Mouse (Mus musculus): ENCODE measurements at regions not wholly inside any gene's neighbourhood (a gene's known extent, or its start where the extent isn't known, plus 50 kb on each side); places are given as distances from the start of the nearest gene placed in this dataset.

DNA sequence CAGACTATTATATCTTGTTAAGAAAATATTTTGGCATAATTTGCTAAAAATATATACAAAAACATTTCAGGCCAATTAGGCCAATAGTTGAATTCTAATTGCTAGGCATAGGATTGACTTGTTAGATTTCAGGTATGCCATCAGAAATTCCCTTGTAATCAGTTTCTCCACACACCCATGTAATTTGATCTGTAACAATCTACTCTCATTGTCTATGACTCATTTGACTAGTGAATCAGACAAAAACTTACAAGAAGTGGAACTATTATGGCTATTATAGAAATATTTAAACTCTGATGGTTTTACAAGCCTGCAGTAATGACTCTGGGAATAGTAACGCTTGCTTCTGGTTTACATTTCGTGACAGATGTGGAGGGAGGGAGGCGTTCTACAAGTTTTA is 338.9 kb upstream of the Ptbp2 start:
- Histone ChIP-seq H3K9ac (replicated peaks; ENCODE audit: low read length) (no peak overlapping the region), H3K27me3 (ENCODE audit: insufficient read depth, low read length) (no peaks in the 10 kb centered on the region), H3K27ac (no peak overlapping the region), H3K4me3 (ENCODE audit: low read length) (no peak overlapping the region), H3K9me3 (ENCODE audit: low read length) (no peaks in the 10 kb centered on the region), H3K4me2 (ENCODE audit: low read depth, low read length) (no peak overlapping the region), H3K4me1 (ENCODE audit: insufficient read depth, low read length) (no peaks in the 10 kb centered on the region), H3K36me3 (ENCODE audit: insufficient read depth, low read length) (no peaks in the 10 kb centered on the region)
- no peak for ATAC-seq
- no peak for TF ChIP-seq CTCF (IDR thresholded peaks at IDR 0.05; ENCODE audit: low read depth)
- 91% methylated on average over 3 of the region's 3 CpGs for WGBS
- DNase-seq (ENCODE audit: low spot score): no peak

GRCm38 (mm10) chr3:120083171-120083932 is 299.1 kb upstream of the Ptbp2 start:
- Histone ChIP-seq H3K27ac (no peak overlapping the region), H3K4me1 (ENCODE audit: insufficient read depth, low read length) (no peaks in the 10 kb centered on the region), H3K4me3 (ENCODE audit: low read length) (no peak overlapping the region), H3K27me3 (ENCODE audit: insufficient read depth, low read length) (no peaks in the 10 kb centered on the region), H3K4me2 (ENCODE audit: low read depth, low read length) (no peak overlapping the region), H3K9me3 (ENCODE audit: low read length) (no peaks in the 10 kb centered on the region), H3K9ac (replicated peaks; ENCODE audit: low read length) (no peak overlapping the region), H3K36me3 (ENCODE audit: insufficient read depth, low read length) (no peaks in the 10 kb centered on the region)
- no peak for DNase-seq (ENCODE audit: low spot score)
- WGBS: 80% methylated on average over 7 of the region's 7 CpGs
- no peak for ATAC-seq
- no peak for TF ChIP-seq CTCF (IDR thresholded peaks at IDR 0.05; ENCODE audit: low read depth)

GRCm38 (mm10) chr3:120073528-120073927 is 289.3 kb upstream of the Ptbp2 start:
- Histone ChIP-seq H3K36me3 (ENCODE audit: insufficient read depth, low read length) (no peaks in the 10 kb centered on the region), H3K27me3 (ENCODE audit: insufficient read depth, low read length) (no peaks in the 10 kb centered on the region), H3K4me1 (ENCODE audit: insufficient read depth, low read length) (no peaks in the 10 kb centered on the region), H3K9ac (replicated peaks; ENCODE audit: low read length) (no peak overlapping the region), H3K4me3 (ENCODE audit: low read length) (no peak overlapping the region), H3K9me3 (ENCODE audit: low read length) (no peaks in the 10 kb centered on the region), H3K27ac (no peak overlapping the region), H3K4me2 (ENCODE audit: low read depth, low read length) (no peak overlapping the region)
- DNase-seq (ENCODE audit: low spot score) (no peak), ATAC-seq (no peak)
- WGBS: 39% methylated on average over 1 of the region's 1 CpGs
- TF ChIP-seq CTCF (IDR thresholded peaks at IDR 0.05; ENCODE audit: low read depth): no peak

GRCm38 (mm10) chr3:120065714-120066113 is 281.4 kb upstream of the Ptbp2 start:
- no peaks in the 10 kb centered on the region for H3K36me3 ChIP-seq (ENCODE audit: insufficient read depth, low read length)
- no peak overlapping the region for H3K4me3 ChIP-seq (ENCODE audit: low read length)
- H3K4me2 ChIP-seq (ENCODE audit: low read depth, low read length): no peak overlapping the region
- no peak overlapping the region for H3K9ac ChIP-seq (replicated peaks; ENCODE audit: low read length)
- DNase-seq (ENCODE audit: low spot score) (no peak), ATAC-seq (no peak)
- no peaks in the 10 kb centered on the region for H3K9me3 ChIP-seq (ENCODE audit: low read length)
- no peak overlapping the region for H3K27ac ChIP-seq
- H3K4me1 ChIP-seq (ENCODE audit: insufficient read depth, low read length): 0 out of 2 replicates have a peak, but pooled peaks cover 4% of the 10 kb centered on the region
- no peaks in the 10 kb centered on the region for H3K27me3 ChIP-seq (ENCODE audit: insufficient read depth, low read length)
- no peak for TF ChIP-seq CTCF (IDR thresholded peaks at IDR 0.05; ENCODE audit: low read depth)
- 79% methylated on average over 6 of the region's 6 CpGs for WGBS

DNA sequence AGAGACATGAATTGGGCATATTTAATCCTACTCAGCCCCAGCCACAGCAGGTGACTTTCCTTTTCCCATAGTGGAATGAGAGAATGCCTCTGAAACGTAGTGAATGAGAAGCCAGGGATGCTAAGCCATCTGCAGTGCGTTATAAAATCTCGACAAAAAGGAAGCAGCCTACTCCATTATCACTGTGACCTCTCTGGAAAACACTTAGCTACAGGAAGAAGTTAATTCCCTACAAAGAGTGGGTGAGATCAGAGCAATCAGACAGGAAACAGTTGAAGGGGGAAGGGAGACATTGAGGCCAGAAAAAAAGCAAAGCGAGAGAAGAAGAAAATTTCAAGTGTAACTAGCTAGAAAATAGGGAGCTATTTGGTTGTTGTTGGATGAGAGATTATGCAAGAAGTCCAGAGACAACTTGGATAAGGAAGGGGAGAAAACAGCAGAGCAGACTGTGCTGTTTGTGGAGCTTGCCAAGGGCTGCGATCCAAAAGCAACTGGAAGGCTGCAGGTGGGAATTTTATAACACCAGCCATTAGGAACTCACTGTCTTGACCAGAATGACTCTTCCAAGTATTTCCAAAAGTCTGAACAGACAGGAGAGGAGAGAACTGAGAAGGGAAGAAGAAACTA is 280.7 kb upstream of the Ptbp2 start:
- no peak for DNase-seq (ENCODE audit: low spot score)

DNA sequence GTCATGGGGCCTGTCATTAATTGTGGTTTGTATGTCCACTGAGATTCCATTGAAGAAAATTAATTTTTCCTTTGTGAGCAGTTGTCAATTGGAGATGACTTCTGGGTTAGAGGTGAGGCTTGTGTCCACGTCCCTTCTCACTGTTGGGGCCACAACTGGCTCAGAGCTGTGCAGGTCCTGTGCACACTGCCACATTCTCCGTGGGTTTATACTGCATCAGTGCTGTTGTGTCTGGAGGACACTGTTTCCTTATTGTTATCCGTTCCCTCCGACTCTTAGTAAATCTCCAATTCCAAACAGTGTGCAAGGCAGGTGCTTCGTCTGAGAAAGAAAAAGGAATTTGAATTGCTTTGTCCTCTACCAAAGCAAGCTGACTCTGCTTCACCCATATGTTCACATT is 278.0 kb upstream of the Ptbp2 start:
- Histone ChIP-seq H3K9ac (replicated peaks; ENCODE audit: low read length) (no peak overlapping the region), H3K27ac (no peak overlapping the region), H3K4me2 (ENCODE audit: low read depth, low read length) (no peak overlapping the region), H3K4me1 (ENCODE audit: insufficient read depth, low read length) (0 out of 2 replicates have a peak, but pooled peaks cover 4% of the 10 kb centered on the region), H3K36me3 (ENCODE audit: insufficient read depth, low read length) (no peaks in the 10 kb centered on the region), H3K9me3 (ENCODE audit: low read length) (no peaks in the 10 kb centered on the region), H3K4me3 (ENCODE audit: low read length) (no peak overlapping the region), H3K27me3 (ENCODE audit: insufficient read depth, low read length) (no peaks in the 10 kb centered on the region)
- 78% methylated on average over 5 of the region's 5 CpGs for WGBS
- no peak for ATAC-seq
- no peak for TF ChIP-seq CTCF (IDR thresholded peaks at IDR 0.05; ENCODE audit: low read depth)
- no peak for DNase-seq (ENCODE audit: low spot score)

More for the DNA sequence above, 280.7 kb upstream of the Ptbp2 start:
- H3K36me3 ChIP-seq (ENCODE audit: insufficient read depth, low read length): no peaks in the 10 kb centered on the region
- 41% methylated on average over 5 of the region's 5 CpGs for WGBS
- H3K27ac ChIP-seq: no peak overlapping the region
- H3K4me3 ChIP-seq (ENCODE audit: low read length): no peak overlapping the region
- no peak overlapping the region for H3K9ac ChIP-seq (replicated peaks; ENCODE audit: low read length)
- H3K27me3 ChIP-seq (ENCODE audit: insufficient read depth, low read length): no peaks in the 10 kb centered on the region
- H3K4me2 ChIP-seq (ENCODE audit: low read depth, low read length): no peak overlapping the region
- no peak for TF ChIP-seq CTCF (IDR thresholded peaks at IDR 0.05; ENCODE audit: low read depth)
- H3K4me1 ChIP-seq (ENCODE audit: insufficient read depth, low read length): 0 out of 2 replicates have a peak, but pooled peaks cover 4% of the 10 kb centered on the region
- H3K9me3 ChIP-seq (ENCODE audit: low read length): no peaks in the 10 kb centered on the region
- ATAC-seq: no peak

DNA sequence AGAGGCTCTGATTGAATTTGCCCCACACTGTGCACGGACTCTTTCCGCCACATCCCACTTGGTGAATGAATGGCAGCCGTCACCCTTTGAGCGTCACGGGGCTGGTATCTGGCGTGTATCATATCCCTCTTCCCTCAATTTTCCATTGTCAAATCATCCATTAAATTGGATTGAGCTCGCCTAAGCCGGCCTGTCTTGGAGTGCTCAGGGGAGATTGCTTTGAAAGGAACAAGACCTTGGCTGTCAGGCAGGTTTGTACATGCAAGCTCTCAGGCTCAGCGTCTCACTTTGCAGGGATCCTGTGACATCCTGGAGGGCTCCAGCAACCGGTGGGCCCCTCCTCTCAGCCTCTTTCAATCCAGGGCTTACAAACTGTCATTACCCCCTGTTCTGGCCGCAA is 275.7 kb upstream of the Ptbp2 start:
- Histone ChIP-seq H3K27me3 (ENCODE audit: insufficient read depth, low read length) (no peaks in the 10 kb centered on the region), H3K4me3 (ENCODE audit: low read length) (no peak overlapping the region), H3K9ac (replicated peaks; ENCODE audit: low read length) (no peak overlapping the region), H3K4me1 (ENCODE audit: insufficient read depth, low read length) (0 out of 2 replicates have a peak, but pooled peaks cover 4% of the 10 kb centered on the region), H3K27ac (no peak overlapping the region), H3K9me3 (ENCODE audit: low read length) (no peaks in the 10 kb centered on the region), H3K36me3 (ENCODE audit: insufficient read depth, low read length) (no peaks in the 10 kb centered on the region), H3K4me2 (ENCODE audit: low read depth, low read length) (no peak overlapping the region)
- 47% methylated on average over 11 of the region's 11 CpGs for WGBS
- no peak for TF ChIP-seq CTCF (IDR thresholded peaks at IDR 0.05; ENCODE audit: low read depth)
- peak; percentile 21; the same call in 1 of the 2 replicates for ATAC-seq
- peak; percentile 9 for DNase-seq (ENCODE audit: low spot score)
